Mouse (Mus musculus): ENCODE results near the gene Cux2. TPM values are rescaled to one million over a fixed set of nuclear protein-coding genes. Genes with fewer than 3 reads are reported as not detected.

Cux2 gene
- polyA plus RNA-seq, 1 experiment from 2014 or later = 4.9 TPM

GRCm38 (mm10) chr5:122031146-122031545 lies 18.8 kb downstream of the Cux2 start:
- H3K9me3 ChIP-seq = peaks cover 4% of the 10 kb centered on the region
- WGBS = 65% methylated on average over 12 of the region's 12 CpGs
- no peak for DNase-seq (ENCODE audit: low spot score)
- H3K4me3 ChIP-seq = no peak overlapping the region
- peaks cover 4% of the 10 kb centered on the region for H3K36me3 ChIP-seq (replicated peaks)
- peaks cover 6% of the 10 kb centered on the region; the same call in 1 of the 2 replicates for H3K27me3 ChIP-seq (replicated peaks; ENCODE audit: low read depth, poor library complexity, severe bottlenecking)
- H3K27ac ChIP-seq (replicated peaks) = no peak overlapping the region
- peaks cover 32% of the 10 kb centered on the region for H3K4me1 ChIP-seq

GRCm38 (mm10) chr5:122030640-122031039 lies 19.3 kb downstream of the Cux2 start:
- Histone ChIP-seq H3K4me3 (no peak overlapping the region), H3K4me1 (peaks cover 32% of the 10 kb centered on the region), H3K27me3 (replicated peaks; ENCODE audit: low read depth, poor library complexity, severe bottlenecking) (peaks cover 6% of the 10 kb centered on the region; the same call in 1 of the 2 replicates), H3K27ac (replicated peaks) (no peak overlapping the region), H3K36me3 (replicated peaks) (no peaks in the 10 kb centered on the region), H3K9me3 (no peaks in the 10 kb centered on the region)
- DNase-seq (ENCODE audit: low spot score) = no peak
- WGBS = 65% methylated on average over 11 of the region's 11 CpGs

- no peak overlapping the region for H3K4me3 ChIP-seq
- H3K4me1 ChIP-seq = peaks cover 10% of the 10 kb centered on the region; the same call in 1 of the 2 replicates
- H3K36me3 ChIP-seq (replicated peaks) = 0 out of 2 replicates have a peak, but pooled peaks cover 2% of the 10 kb centered on the region
- peaks cover 16% of the 10 kb centered on the region; the same call in 1 of the 2 replicates for H3K9me3 ChIP-seq
- H3K27ac ChIP-seq (replicated peaks) = no peak overlapping the region
- DNase-seq (ENCODE audit: low spot score) = no peak
- 79% methylated on average over 9 of the region's 9 CpGs for WGBS
- peaks cover 3% of the 10 kb centered on the region; the same call in 1 of the 2 replicates for H3K27me3 ChIP-seq (replicated peaks; ENCODE audit: low read depth, poor library complexity, severe bottlenecking)
These were observed 23.1 kb downstream of the Cux2 start for GRCm38 (mm10) chr5:122026771-122027170.

GRCm38 (mm10) chr5:122026284-122026683 lies 23.6 kb downstream of the Cux2 start:
- DNase-seq (ENCODE audit: low spot score) = no peak
- H3K4me3 ChIP-seq = no peak overlapping the region
- H3K4me1 ChIP-seq = peaks cover 7% of the 10 kb centered on the region; the same call in 1 of the 2 replicates
- H3K27me3 ChIP-seq (replicated peaks; ENCODE audit: low read depth, poor library complexity, severe bottlenecking) = no peaks in the 10 kb centered on the region
- 0 out of 2 replicates have a peak, but pooled peaks cover 2% of the 10 kb centered on the region for H3K36me3 ChIP-seq (replicated peaks)
- WGBS = 63% methylated on average over 7 of the region's 7 CpGs
- H3K9me3 ChIP-seq = peaks cover 18% of the 10 kb centered on the region; the same call in 1 of the 2 replicates
- H3K27ac ChIP-seq (replicated peaks) = no peak overlapping the region

GRCm38 (mm10) chr5:122025117-122025516 lies 24.8 kb downstream of the Cux2 start:
- H3K27ac ChIP-seq (replicated peaks) = no peak overlapping the region
- no peak overlapping the region for H3K4me3 ChIP-seq
- H3K27me3 ChIP-seq (replicated peaks; ENCODE audit: low read depth, poor library complexity, severe bottlenecking) = no peaks in the 10 kb centered on the region

GRCm38 (mm10) chr5:122019288-122019687 lies 30.6 kb downstream of the Cux2 start:
- no peak for DNase-seq (ENCODE audit: low spot score)
- Histone ChIP-seq H3K27me3 (replicated peaks; ENCODE audit: low read depth, poor library complexity, severe bottlenecking) (no peaks in the 10 kb centered on the region), H3K36me3 (replicated peaks) (0 out of 2 replicates have a peak, but pooled peaks cover 2% of the 10 kb centered on the region), H3K4me3 (no peak overlapping the region), H3K9me3 (peaks cover 18% of the 10 kb centered on the region; the same call in 1 of the 2 replicates), H3K27ac (replicated peaks) (peak overlapping the region; percentile 37), H3K4me1 (peaks cover 52% of the 10 kb centered on the region)
- 76% methylated on average over 17 of the region's 17 CpGs for WGBS

More at GRCm38 (mm10) chr5:122025117-122025516, 24.8 kb downstream of the Cux2 start:
- DNase-seq (ENCODE audit: low spot score) = no peak
- Histone ChIP-seq H3K9me3 (peaks cover 18% of the 10 kb centered on the region; the same call in 1 of the 2 replicates), H3K4me1 (peaks cover 3% of the 10 kb centered on the region; the same call in 1 of the 2 replicates), H3K36me3 (replicated peaks) (0 out of 2 replicates have a peak, but pooled peaks cover 2% of the 10 kb centered on the region)
- WGBS = 90% methylated on average over 11 of the region's 11 CpGs

GRCm38 (mm10) chr5:122017778-122018177 lies 32.1 kb downstream of the Cux2 start:
- peak; percentile 51 for DNase-seq (ENCODE audit: low spot score)
- 56% methylated on average over 9 of the region's 9 CpGs for WGBS
- peaks cover 56% of the 10 kb centered on the region for H3K4me1 ChIP-seq

GRCm38 (mm10) chr5:122017269-122017668 lies 32.6 kb downstream of the Cux2 start:
- peak; percentile 35 for DNase-seq (ENCODE audit: low spot score)
- no peaks in the 10 kb centered on the region for H3K27me3 ChIP-seq (replicated peaks; ENCODE audit: low read depth, poor library complexity, severe bottlenecking)
- peaks cover 5% of the 10 kb centered on the region; the same call in 1 of the 2 replicates for H3K9me3 ChIP-seq
- H3K36me3 ChIP-seq (replicated peaks) = 0 out of 2 replicates have a peak, but pooled peaks cover 2% of the 10 kb centered on the region
- peak overlapping the region; percentile 57; the same call in 1 of the 2 replicates for H3K27ac ChIP-seq (replicated peaks)
- H3K4me3 ChIP-seq = no peak overlapping the region
- peaks cover 58% of the 10 kb centered on the region for H3K4me1 ChIP-seq
- 60% methylated on average over 13 of the region's 13 CpGs for WGBS

More at GRCm38 (mm10) chr5:122017778-122018177, 32.1 kb downstream of the Cux2 start:
- no peaks in the 10 kb centered on the region for H3K27me3 ChIP-seq (replicated peaks; ENCODE audit: low read depth, poor library complexity, severe bottlenecking)
- H3K9me3 ChIP-seq = peaks cover 10% of the 10 kb centered on the region; the same call in 1 of the 2 replicates
- H3K27ac ChIP-seq (replicated peaks) = peak overlapping the region; percentile 57; the same call in 1 of the 2 replicates
- H3K36me3 ChIP-seq (replicated peaks) = 0 out of 2 replicates have a peak, but pooled peaks cover 2% of the 10 kb centered on the region
- H3K4me3 ChIP-seq = no peak overlapping the region

GRCm38 (mm10) chr5:122016744-122017143 lies 33.2 kb downstream of the Cux2 start:
- peaks cover 63% of the 10 kb centered on the region for H3K4me1 ChIP-seq
- H3K9me3 ChIP-seq = peaks cover 2% of the 10 kb centered on the region; the same call in 1 of the 2 replicates
- no peak for DNase-seq (ENCODE audit: low spot score)
- 75% methylated on average over 6 of the region's 6 CpGs for whole genome bisulfite sequencing
- H3K36me3 ChIP-seq (replicated peaks) = no peaks in the 10 kb centered on the region
- H3K27ac ChIP-seq (replicated peaks) = 0 out of 2 replicates have a peak overlapping the region, but pooled peaks have one; percentile 57
- H3K27me3 ChIP-seq (replicated peaks; ENCODE audit: low read depth, poor library complexity, severe bottlenecking) = no peaks in the 10 kb centered on the region
- no peak overlapping the region for H3K4me3 ChIP-seq

GRCm38 (mm10) chr5:122015149-122015548 lies 34.8 kb downstream of the Cux2 start:
- Histone ChIP-seq H3K4me3 (no peak overlapping the region), H3K27ac (replicated peaks) (0 out of 2 replicates have a peak overlapping the region, but pooled peaks have one; percentile 7), H3K9me3 (no peaks in the 10 kb centered on the region), H3K36me3 (replicated peaks) (no peaks in the 10 kb centered on the region), H3K27me3 (replicated peaks; ENCODE audit: low read depth, poor library complexity, severe bottlenecking) (no peaks in the 10 kb centered on the region), H3K4me1 (peaks cover 73% of the 10 kb centered on the region)
- DNase-seq (ENCODE audit: low spot score) = no peak
- 76% methylated on average over 17 of the region's 17 CpGs for WGBS

- peaks cover 73% of the 10 kb centered on the region for H3K4me1 ChIP-seq
- DNase-seq (ENCODE audit: low spot score) = no peak
- WGBS = 87% methylated on average over 8 of the region's 8 CpGs
- no peaks in the 10 kb centered on the region for H3K27me3 ChIP-seq (replicated peaks; ENCODE audit: low read depth, poor library complexity, severe bottlenecking)
- H3K27ac ChIP-seq (replicated peaks) = 0 out of 2 replicates have a peak overlapping the region, but pooled peaks have one; percentile 7
- H3K36me3 ChIP-seq (replicated peaks) = no peaks in the 10 kb centered on the region
- H3K9me3 ChIP-seq = no peaks in the 10 kb centered on the region
- H3K4me3 ChIP-seq = no peak overlapping the region
These were observed 35.2 kb downstream of the Cux2 start for GRCm38 (mm10) chr5:122014671-122015070.

GRCm38 (mm10) chr5:122011289-122011688 lies 38.6 kb downstream of the Cux2 start:
- DNase-seq (ENCODE audit: low spot score) = peak; percentile 63
- Histone ChIP-seq H3K4me1 (peaks cover 39% of the 10 kb centered on the region), H3K4me3 (no peak overlapping the region), H3K36me3 (replicated peaks) (peaks cover 5% of the 10 kb centered on the region), H3K27me3 (replicated peaks; ENCODE audit: low read depth, poor library complexity, severe bottlenecking) (no peaks in the 10 kb centered on the region), H3K9me3 (peaks cover 11% of the 10 kb centered on the region; the same call in 1 of the 2 replicates), H3K27ac (replicated peaks) (no peak overlapping the region)
- WGBS = 25% methylated on average over 9 of the region's 9 CpGs

- no peak for DNase-seq (ENCODE audit: low spot score)
- peaks cover 7% of the 10 kb centered on the region for H3K36me3 ChIP-seq (replicated peaks)
- H3K4me3 ChIP-seq = no peak overlapping the region
- H3K4me1 ChIP-seq = peaks cover 25% of the 10 kb centered on the region
- peaks cover 13% of the 10 kb centered on the region; the same call in 1 of the 2 replicates for H3K9me3 ChIP-seq
- WGBS = 89% methylated on average over 10 of the region's 10 CpGs
- H3K27ac ChIP-seq (replicated peaks) = no peak overlapping the region
- no peaks in the 10 kb centered on the region for H3K27me3 ChIP-seq (replicated peaks; ENCODE audit: low read depth, poor library complexity, severe bottlenecking)
These were observed 41.9 kb downstream of the Cux2 start for GRCm38 (mm10) chr5:122007946-122008441.

Data from embryonic facial prominence, embryonic 10.5 days (tissue).